Mouse (Mus musculus) forebrain, postnatal 0 days (tissue): ENCODE data around the gene Sdccag8. TPM values are rescaled to one million over a fixed set of nuclear protein-coding genes. Genes with fewer than 3 reads are reported as not detected.

Source experiments
- ATAC-seq: fragments of 200-750 bp; cut with Nextera tagmentation; 2 replicates; pipeline ENCODE4 v1.8.0; 2017; ENCODE audit warnings: mild to moderate bottlenecking, moderate library complexity
- DNase-seq: peaks from one replicate; pipeline ENCODE4 v3.0.0-alpha.2; 2015
- H3K27ac ChIP-seq: fragments of 300-500 bp; sonication (generic); 2 replicates; pipeline ENCODE4 v1.5.1; 2014; ENCODE audit warnings: low read depth, mild to moderate bottlenecking, antibody characterized with exemption, low read length, moderate library complexity, mixed read lengths
- H3K27me3 ChIP-seq: fragments of 300-500 bp; sonication (generic); 2 replicates; pipeline ENCODE4 v1.6.1; 2014; ENCODE audit warnings: mild to moderate bottlenecking, low read length, mixed read lengths; ENCODE audit not compliant: insufficient read depth
- H3K36me3 ChIP-seq: fragments of 300-500 bp; sonication (generic); 2 replicates; pipeline ENCODE4 v1.6.1; 2014; ENCODE audit warnings: mild to moderate bottlenecking, moderate library complexity; ENCODE audit not compliant: insufficient read depth
- H3K4me1 ChIP-seq: fragments of 300-500 bp; sonication (generic); 2 replicates; pipeline ENCODE4 v1.6.1; 2014; ENCODE audit warnings: antibody characterized with exemption; ENCODE audit not compliant: insufficient read depth
- H3K4me2 ChIP-seq: fragments of 300-500 bp; sonication (generic); 2 replicates; pipeline ENCODE4 v1.6.1; 2014; ENCODE audit warnings: low read depth, mild to moderate bottlenecking, moderate library complexity
- H3K4me3 ChIP-seq: fragments of 300-500 bp; sonication (generic); 2 replicates; pipeline ENCODE4 v1.5.1; 2014; ENCODE audit warnings: low read depth, low read length, mixed read lengths
- H3K9ac ChIP-seq: fragments of 300-500 bp; sonication (generic); 2 replicates; pipeline ENCODE4 v1.6.1; 2014; ENCODE audit warnings: mild to moderate bottlenecking
- H3K9me3 ChIP-seq: fragments of 300-500 bp; sonication (generic); 2 replicates; pipeline ENCODE4 v1.6.1; 2016; ENCODE audit warnings: low read length
- CTCF ChIP-seq: sonication (generic); IDR thresholded peaks from 2 replicates; pipeline ENCODE4 v1.5.1; 2016; ENCODE audit warnings: antibody characterized with exemption, control low read depth, low read depth
- WGBS: fragments of 180-500 bp; shearing (Covaris S2); extraction: QIAGEN DNeasy Blood & Tissue Kit; methylation state at CpG from one replicate; pipeline ENCODE4 v1.1.7; 2014; 5-methylcytosine and 5-hydroxymethylcytosine counted together
- polyA plus RNA-seq: library from polyadenylated mRNA; unstranded; fragments of >200 nt; fragmentation: Nextera tagmentation; extraction: Ambion mirVana; gene quantifications from 2 replicates; pipeline ENCODE4 v1.2.1, GENCODE M21; 2015
- total RNA-seq: library from RNA; depleted of rRNA; stranded (reverse); fragments of >200 nt; gene quantifications from 2 replicates; pipeline ENCODE4 v1.2.3, GENCODE M21; 2014

Gene Sdccag8
- total and polyA plus RNA-seq, 2 experiments from 2014 or later = 14.0 to 32.8 TPM

DNA sequence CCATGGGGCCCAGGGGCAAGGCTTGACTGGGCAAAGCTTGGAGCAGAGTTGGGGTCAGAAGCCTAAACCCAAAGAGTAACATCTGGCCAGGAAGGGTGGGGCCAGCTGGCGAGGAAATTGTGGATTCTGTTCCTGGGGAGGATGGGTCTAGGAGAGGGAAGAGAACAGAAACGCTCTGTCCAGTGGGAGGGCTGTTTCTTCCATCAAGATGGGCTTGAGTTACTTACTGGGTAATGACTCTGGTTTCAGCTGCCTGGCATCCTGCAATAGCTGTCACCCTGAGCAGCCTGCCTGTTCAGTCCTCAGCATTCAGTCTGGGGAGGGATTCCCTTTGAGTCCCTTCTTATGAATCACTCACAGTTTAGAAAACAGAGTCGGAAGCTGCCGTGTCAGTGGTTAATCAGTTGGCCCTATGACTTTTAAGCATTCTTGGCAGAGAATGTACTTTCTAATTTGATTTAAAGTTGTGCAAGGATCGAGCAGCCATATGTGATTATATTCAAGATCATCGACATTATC is 200.5 kb downstream of the Sdccag8 start:
- H3K9ac ChIP-seq = no peak overlapping the region
- H3K27me3 ChIP-seq = no peaks in the 10 kb centered on the region
- H3K4me1 ChIP-seq = peaks cover 6% of the 10 kb centered on the region
- H3K36me3 ChIP-seq = peaks cover under 1% of the 10 kb centered on the region; the same call in 1 of the 2 replicates
- DNase-seq (peak; percentile 32), ATAC-seq (peak; percentile 49)
- no peak for TF ChIP-seq CTCF
- 27% methylated on average over 6 of the region's 6 CpGs for WGBS
- no peak overlapping the region for H3K4me2 ChIP-seq
- no peak overlapping the region for H3K4me3 ChIP-seq
- peak overlapping the region; percentile 58 for H3K27ac ChIP-seq
- no peaks in the 10 kb centered on the region for H3K9me3 ChIP-seq

GRCm38 (mm10) chr1:177015917-177016316 is 201.5 kb downstream of the Sdccag8 start:
- no peaks in the 10 kb centered on the region for H3K27me3 ChIP-seq
- no peak for TF ChIP-seq CTCF
- 31% methylated on average over 3 of the region's 3 CpGs for WGBS
- no peak overlapping the region for H3K4me3 ChIP-seq
- no peak overlapping the region for H3K4me2 ChIP-seq
- no peak overlapping the region for H3K27ac ChIP-seq
- peaks cover 6% of the 10 kb centered on the region for H3K4me1 ChIP-seq
- ATAC-seq (peak; percentile 21), DNase-seq (no peak)
- H3K9me3 ChIP-seq = no peaks in the 10 kb centered on the region
- H3K9ac ChIP-seq = no peak overlapping the region
- H3K36me3 ChIP-seq = peaks cover 6% of the 10 kb centered on the region; the same call in 1 of the 2 replicates

- no peak overlapping the region for H3K4me2 ChIP-seq
- WGBS = 81% methylated on average over 2 of the region's 2 CpGs
- ATAC-seq = no peak
These were observed 202.3 kb downstream of the Sdccag8 start for GRCm38 (mm10) chr1:177016729-177017128.

GRCm38 (mm10) chr1:177018750-177019149 is 204.3 kb downstream of the Sdccag8 start:
- Histone ChIP-seq H3K27ac (no peak overlapping the region), H3K9ac (no peak overlapping the region), H3K9me3 (no peaks in the 10 kb centered on the region), H3K4me1 (peaks cover 6% of the 10 kb centered on the region), H3K4me2 (no peak overlapping the region), H3K27me3 (no peaks in the 10 kb centered on the region), H3K4me3 (no peak overlapping the region), H3K36me3 (peaks cover 15% of the 10 kb centered on the region)
- no peak for TF ChIP-seq CTCF
- no peak for ATAC-seq
- DNase-seq = no peak
- 88% methylated on average over 1 of the region's 1 CpGs for WGBS

More at GRCm38 (mm10) chr1:177016729-177017128, 202.3 kb downstream of the Sdccag8 start:
- Histone ChIP-seq H3K27me3 (no peaks in the 10 kb centered on the region), H3K4me3 (no peak overlapping the region), H3K9me3 (no peaks in the 10 kb centered on the region), H3K36me3 (peaks cover 6% of the 10 kb centered on the region; the same call in 1 of the 2 replicates), H3K27ac (peak overlapping the region; percentile 62), H3K4me1 (peaks cover 6% of the 10 kb centered on the region), H3K9ac (no peak overlapping the region; the same call in 1 of the 2 replicates)
- DNase-seq = no peak
- TF ChIP-seq CTCF = no peak

- Histone ChIP-seq H3K27ac (no peak overlapping the region), H3K9ac (no peak overlapping the region), H3K4me2 (no peak overlapping the region), H3K9me3 (no peaks in the 10 kb centered on the region), H3K4me1 (peaks cover 3% of the 10 kb centered on the region), H3K4me3 (no peak overlapping the region), H3K36me3 (peaks cover 24% of the 10 kb centered on the region), H3K27me3 (no peaks in the 10 kb centered on the region)
- no peak for ATAC-seq
- WGBS = 97% methylated on average over 5 of the region's 5 CpGs
- DNase-seq = no peak
- TF ChIP-seq CTCF = no peak
These were observed 205.2 kb downstream of the Sdccag8 start for GRCm38 (mm10) chr1:177019668-177020067.

GRCm38 (mm10) chr1:177022751-177023150 is 208.3 kb downstream of the Sdccag8 start:
- WGBS = 79% methylated on average over 3 of the region's 3 CpGs
- Histone ChIP-seq H3K9ac (no peak overlapping the region), H3K36me3 (peaks cover 28% of the 10 kb centered on the region), H3K4me1 (no peaks in the 10 kb centered on the region), H3K4me3 (no peak overlapping the region), H3K27ac (no peak overlapping the region), H3K9me3 (no peaks in the 10 kb centered on the region), H3K27me3 (no peaks in the 10 kb centered on the region), H3K4me2 (no peak overlapping the region)
- no peak for ATAC-seq
- no peak for DNase-seq
- TF ChIP-seq CTCF = peak; percentile 22; the same call in 1 of the 2 replicates

- ATAC-seq (no peak), DNase-seq (no peak)
- H3K9me3 ChIP-seq = no peaks in the 10 kb centered on the region
- no peak overlapping the region for H3K4me3 ChIP-seq
- no peaks in the 10 kb centered on the region for H3K4me1 ChIP-seq
- no peak overlapping the region for H3K27ac ChIP-seq
- no peak for TF ChIP-seq CTCF
- WGBS = 72% methylated on average over 3 of the region's 3 CpGs
- peaks cover 29% of the 10 kb centered on the region for H3K36me3 ChIP-seq
- no peaks in the 10 kb centered on the region for H3K27me3 ChIP-seq
- no peak overlapping the region for H3K9ac ChIP-seq
- no peak overlapping the region for H3K4me2 ChIP-seq
These were observed 213.2 kb downstream of the Sdccag8 start for GRCm38 (mm10) chr1:177027706-177028105.
